Mouse (Mus musculus) stomach, postnatal 0 days (tissue): ENCODE measurements around the gene Trim63. TPM values are rescaled to one million over a fixed set of nuclear protein-coding genes. Genes with fewer than 3 reads are reported as not detected.
A peak's percentile ranks its signal among the peaks of the same experiment; 100 is the strongest.

Experiments used
- ATAC-seq: fragments of 200-750 bp; cut with Nextera tagmentation; 2 replicates; pipeline ENCODE4 v1.8.0; 2017; ENCODE audit not compliant: low FRiP score, low TSS enrichment
- DNase-seq: peaks from one replicate; pipeline ENCODE4 v3.0.0-alpha.2; 2016; ENCODE audit warnings: low spot score
- H3K27ac ChIP-seq: fragments of 300-500 bp; sonication (generic); replicated peaks from 2 replicates; pipeline ENCODE4 v1.5.1; 2014; ENCODE audit warnings: mild to moderate bottlenecking, control low read depth
- H3K27me3 ChIP-seq: fragments of 300-500 bp; sonication (generic); 2 replicates; pipeline ENCODE4 v1.6.1; 2014; ENCODE audit warnings: low read length; ENCODE audit not compliant: control insufficient read depth, insufficient read depth
- H3K36me3 ChIP-seq: fragments of 300-500 bp; sonication (generic); 2 replicates; pipeline ENCODE4 v1.6.1; 2014; ENCODE audit warnings: low read length, mixed read lengths; ENCODE audit not compliant: control insufficient read depth, insufficient read depth
- H3K4me1 ChIP-seq: fragments of 300-500 bp; sonication (generic); replicated peaks from 2 replicates; pipeline ENCODE4 v1.6.1; 2014; ENCODE audit warnings: antibody characterized with exemption; ENCODE audit not compliant: control insufficient read depth, insufficient read depth
- H3K4me2 ChIP-seq: fragments of 300-500 bp; sonication (generic); replicated peaks from 2 replicates; pipeline ENCODE4 v1.6.1; 2014; ENCODE audit warnings: low read depth, mild to moderate bottlenecking, control low read depth, moderate library complexity
- H3K4me3 ChIP-seq: fragments of 300-500 bp; sonication (generic); 2 replicates; pipeline ENCODE4 v1.5.1; 2014; ENCODE audit warnings: low read depth, low read length, control low read depth
- H3K9ac ChIP-seq: fragments of 300-500 bp; sonication (generic); 2 replicates; pipeline ENCODE4 v1.6.1; 2014; ENCODE audit warnings: mild to moderate bottlenecking, low read length, control low read depth, mixed read lengths
- H3K9me3 ChIP-seq: fragments of 300-500 bp; sonication (generic); 2 replicates; pipeline ENCODE4 v1.6.1; 2016; ENCODE audit warnings: low read length; ENCODE audit not compliant: control insufficient read depth
- CTCF ChIP-seq: IDR thresholded peaks from 2 replicates; pipeline ENCODE4 v1.5.1; 2016; ENCODE audit warnings: antibody characterized with exemption, low read depth, mild to moderate bottlenecking, moderate library complexity
- EP300 ChIP-seq: optimal IDR thresholded peaks from 2 replicates; pipeline ENCODE3; 2016; ENCODE audit warnings: antibody characterized with exemption
- WGBS: fragments of 180-500 bp; shearing (Covaris S2); extraction: QIAGEN DNeasy Blood & Tissue Kit; methylation state at CpG from one replicate; pipeline ENCODE4 v1.1.7; 2014; 5-methylcytosine and 5-hydroxymethylcytosine counted together
- polyA plus RNA-seq: library from polyadenylated mRNA; unstranded; fragments of >200 nt; fragmentation: Nextera tagmentation; extraction: Ambion mirVana; gene quantifications from 2 replicates; pipeline ENCODE4 v1.2.1, GENCODE M21; 2015

Gene Trim63
- polyA plus RNA-seq, 1 experiment from 2014 or later, result 0.13 TPM

- no peaks in the 10 kb centered on the region for H3K36me3 ChIP-seq
- H3K27me3 ChIP-seq, result no peaks in the 10 kb centered on the region
- no peaks in the 10 kb centered on the region for H3K9me3 ChIP-seq
- no peaks in the 10 kb centered on the region for H3K4me1 ChIP-seq
- 94% methylated on average over 5 of the region's 5 CpGs for WGBS
- no peak overlapping the region for H3K27ac ChIP-seq
- no peak overlapping the region for H3K9ac ChIP-seq
- DNase-seq (no peak), ATAC-seq (no peak)
- no peak overlapping the region for H3K4me3 ChIP-seq
- no peak for TF ChIP-seq EP300
- TF ChIP-seq CTCF, result no peak
- no peak overlapping the region for H3K4me2 ChIP-seq
Observed at GRCm38 (mm10) chr4:134312341-134312740, 2.6 kb upstream of the Trim63 start.

- H3K36me3 ChIP-seq, result no peaks in the 10 kb centered on the region
- H3K9ac ChIP-seq, result no peak overlapping the region
- no peak for ATAC-seq
- no peak for DNase-seq
- H3K4me2 ChIP-seq, result no peak overlapping the region
- H3K4me3 ChIP-seq, result no peak overlapping the region
- H3K9me3 ChIP-seq, result no peaks in the 10 kb centered on the region
- 96% methylated on average over 6 of the region's 6 CpGs for WGBS
- peak; percentile 58 for TF ChIP-seq CTCF
- TF ChIP-seq EP300, result no peak
- H3K27ac ChIP-seq, result no peak overlapping the region
- no peaks in the 10 kb centered on the region for H3K27me3 ChIP-seq
- H3K4me1 ChIP-seq, result no peaks in the 10 kb centered on the region
Observed at GRCm38 (mm10) chr4:134312901-134313300, 2.0 kb upstream of the Trim63 start.

DNA sequence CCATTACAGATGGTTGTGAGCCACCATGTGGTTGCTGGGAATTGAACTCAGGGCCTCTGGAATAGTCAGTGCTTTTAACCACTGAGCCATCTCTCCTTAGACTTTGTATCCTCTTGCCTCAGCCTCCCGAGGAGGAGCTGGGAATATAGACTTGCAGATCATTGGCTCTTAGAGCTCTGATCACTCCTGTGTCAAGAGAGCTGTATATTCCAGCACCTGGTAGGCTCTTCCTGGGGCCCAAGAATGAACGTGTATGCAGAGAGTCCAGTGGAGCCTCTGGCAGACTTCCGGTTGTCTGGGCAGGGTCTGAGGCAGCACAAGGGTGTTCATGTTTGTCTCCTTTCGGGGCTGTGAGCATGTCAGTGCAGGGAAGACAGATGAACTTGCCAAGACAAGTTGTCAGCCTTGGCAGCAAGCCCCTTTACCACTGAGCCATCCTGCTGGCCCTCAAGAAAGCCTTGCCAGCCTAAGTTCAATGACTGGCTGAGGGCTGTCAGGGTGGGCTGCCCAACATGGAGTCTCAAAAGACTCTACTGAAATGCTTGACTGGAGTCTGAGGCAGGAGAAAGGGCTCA is 752 bp upstream of the Trim63 start:
- Histone ChIP-seq H3K27ac (no peak overlapping the region), H3K36me3 (no peaks in the 10 kb centered on the region), H3K4me1 (no peaks in the 10 kb centered on the region), H3K27me3 (no peaks in the 10 kb centered on the region), H3K4me3 (no peak overlapping the region), H3K4me2 (no peak overlapping the region), H3K9me3 (no peaks in the 10 kb centered on the region), H3K9ac (no peak overlapping the region)
- TF ChIP-seq EP300 (no peak), CTCF (no peak)
- DNase-seq (no peak), ATAC-seq (no peak)
- WGBS, result 70% methylated on average over 4 of the region's 4 CpGs

- WGBS, result 72% methylated on average over 9 of the region's 9 CpGs
- no peaks in the 10 kb centered on the region for H3K27me3 ChIP-seq
- TF ChIP-seq EP300 (no peak), CTCF (no peak)
- H3K9me3 ChIP-seq, result no peaks in the 10 kb centered on the region
- H3K36me3 ChIP-seq, result no peaks in the 10 kb centered on the region
- no peak overlapping the region for H3K27ac ChIP-seq
- no peak overlapping the region for H3K9ac ChIP-seq
- H3K4me2 ChIP-seq, result no peak overlapping the region
- DNase-seq (no peak), ATAC-seq (no peak; the same call in 1 of the 2 replicates)
- H3K4me1 ChIP-seq, result no peaks in the 10 kb centered on the region
- no peak overlapping the region for H3K4me3 ChIP-seq
Observed at GRCm38 (mm10) chr4:134315470-134315869, 550 bp downstream of the Trim63 start.

DNA sequence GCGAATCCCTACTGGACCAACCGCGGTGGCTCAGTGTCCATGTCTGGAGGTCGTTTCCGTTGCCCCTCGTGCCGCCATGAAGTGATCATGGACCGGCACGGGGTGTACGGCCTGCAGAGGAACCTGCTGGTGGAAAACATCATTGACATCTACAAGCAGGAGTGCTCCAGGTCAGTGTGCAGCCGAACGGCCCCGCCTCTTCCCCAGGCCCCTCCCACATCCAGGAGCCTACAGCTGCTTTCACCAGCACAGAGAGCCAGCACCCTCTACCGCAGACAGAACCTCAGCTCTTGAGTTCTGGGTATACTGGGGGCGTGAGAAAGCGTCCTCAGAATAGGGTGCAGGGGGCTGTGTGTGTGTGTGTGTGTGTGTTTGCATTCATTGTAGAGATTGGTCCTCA is 1.5 kb downstream of the Trim63 start:
- no peak overlapping the region for H3K4me2 ChIP-seq
- no peak overlapping the region for H3K9ac ChIP-seq
- WGBS, result 39% methylated on average over 16 of the region's 16 CpGs
- no peak overlapping the region for H3K4me3 ChIP-seq
- no peaks in the 10 kb centered on the region for H3K27me3 ChIP-seq
- ATAC-seq (peak; percentile 57; the same call in 1 of the 2 replicates), DNase-seq (peak; percentile 65)
- no peaks in the 10 kb centered on the region for H3K36me3 ChIP-seq
- H3K4me1 ChIP-seq, result no peaks in the 10 kb centered on the region
- no peak overlapping the region for H3K27ac ChIP-seq
- no peaks in the 10 kb centered on the region for H3K9me3 ChIP-seq
- no peak for TF ChIP-seq EP300
- TF ChIP-seq CTCF, result no peak

- H3K9me3 ChIP-seq, result no peaks in the 10 kb centered on the region
- H3K9ac ChIP-seq, result no peak overlapping the region
- TF ChIP-seq EP300 (no peak), CTCF (no peak)
- DNase-seq (no peak), ATAC-seq (no peak)
- no peaks in the 10 kb centered on the region for H3K36me3 ChIP-seq
- H3K27ac ChIP-seq, result no peak overlapping the region
- H3K4me1 ChIP-seq, result no peaks in the 10 kb centered on the region
- H3K4me3 ChIP-seq, result no peak overlapping the region
- no peak overlapping the region for H3K4me2 ChIP-seq
- H3K27me3 ChIP-seq, result no peaks in the 10 kb centered on the region
- 77% methylated on average over 5 of the region's 5 CpGs for WGBS
Observed at GRCm38 (mm10) chr4:134319074-134319473, 4.2 kb downstream of the Trim63 start.
